Mouse (Mus musculus): Measurements from ENCODE around the gene Nup62. TPM values are rescaled to one million over a fixed set of nuclear protein-coding genes. Genes with fewer than 3 reads are reported as not detected.

Gene Nup62
- polyA plus RNA-seq, 1 experiment, result 36.7 TPM

DNA sequence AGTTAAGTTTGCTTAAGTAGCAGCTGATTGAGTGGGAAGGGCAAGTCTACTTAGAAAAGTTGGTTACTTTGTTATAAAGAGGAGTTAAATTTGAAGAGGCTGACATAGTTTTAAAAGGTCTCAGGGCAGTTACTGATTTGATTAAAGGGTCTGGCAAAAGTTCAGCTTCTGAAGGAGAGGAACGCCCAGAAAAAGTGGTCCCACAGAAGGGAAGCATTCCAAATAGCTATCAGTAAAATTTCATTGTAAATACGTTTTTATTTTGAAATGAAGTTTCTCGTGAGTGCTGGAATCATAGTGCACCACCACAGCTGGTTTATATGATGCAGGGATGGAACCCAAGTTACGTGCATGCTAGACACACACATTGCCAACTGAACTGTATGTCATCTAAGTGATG, 16.9 kb downstream of the Nup62 start:
- H3K27ac ChIP-seq (ENCODE audit: insufficient read depth, low read depth, low read length), result no peak overlapping the region
- TF ChIP-seq POLR2A (IDR thresholded peaks at IDR 0.05; ENCODE audit: borderline replicate concordance, low read depth, low read length) (no peak), CTCF (IDR thresholded peaks at IDR 0.05; ENCODE audit: low read depth, low read length) (no peak)
- H3K4me1 ChIP-seq (ENCODE audit: control insufficient read depth, insufficient read depth, low read length), result peaks cover 57% of the 10 kb centered on the region
- no peak overlapping the region for H3K4me3 ChIP-seq (ENCODE audit: insufficient read depth, low read length)

DNA sequence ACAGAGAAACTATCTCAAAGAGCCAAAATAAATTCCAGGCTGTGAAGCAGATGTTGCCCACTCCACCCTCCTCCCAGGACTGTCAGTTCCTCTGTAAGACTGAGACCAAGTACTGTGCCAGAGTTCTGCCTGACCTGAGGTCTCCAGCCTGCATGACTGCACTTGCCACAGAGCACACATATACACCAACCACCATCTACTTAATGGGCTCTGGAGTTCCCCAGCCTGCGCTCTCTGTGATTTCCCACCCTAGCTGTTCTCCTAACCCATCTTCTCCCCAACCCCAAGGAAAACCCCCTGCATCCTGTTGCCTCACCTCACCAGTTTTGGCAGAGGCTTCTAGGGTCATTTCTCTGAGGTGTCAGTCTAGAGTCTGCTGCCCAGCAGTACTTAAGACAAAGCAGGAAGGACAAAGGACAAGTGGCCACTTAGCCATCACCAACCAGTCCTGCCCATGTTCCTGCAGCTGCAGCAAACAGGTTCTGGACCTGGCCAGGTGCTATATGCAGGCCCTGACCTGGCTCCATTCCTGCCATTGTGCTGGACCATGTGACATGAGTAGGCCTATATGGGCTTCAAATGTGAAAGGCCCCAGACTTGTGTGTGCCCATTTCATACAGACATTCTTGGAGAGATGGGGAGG, 19.6 kb downstream of the Nup62 start:
- peak; percentile 13; the same call in 1 of the 2 replicates for TF ChIP-seq CTCF (IDR thresholded peaks at IDR 0.05; ENCODE audit: low read depth, low read length)
- no peak for TF ChIP-seq POLR2A (IDR thresholded peaks at IDR 0.05; ENCODE audit: borderline replicate concordance, low read depth, low read length)
- peaks cover 57% of the 10 kb centered on the region for H3K4me1 ChIP-seq (ENCODE audit: control insufficient read depth, insufficient read depth, low read length)

DNA sequence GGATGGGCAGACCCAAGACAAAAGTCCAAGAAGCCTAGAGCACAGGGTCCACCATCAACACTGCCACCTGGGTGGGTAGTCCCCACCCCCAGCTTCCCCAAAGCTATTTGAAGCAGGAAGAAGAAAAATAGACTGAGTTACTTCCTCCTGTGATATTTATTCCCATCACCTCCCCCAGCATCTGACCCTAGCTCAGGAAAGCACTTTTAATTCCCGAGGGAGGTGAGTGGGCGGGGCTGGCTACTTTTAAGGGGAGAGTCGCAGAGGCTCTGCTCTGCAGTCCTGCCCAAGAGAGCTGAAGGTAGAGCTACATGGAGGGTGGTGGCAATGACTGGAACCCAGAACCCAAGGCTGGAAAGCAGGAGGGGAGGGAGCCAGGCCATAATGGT, 20.1 kb downstream of the Nup62 start:
- Histone ChIP-seq H3K27ac (ENCODE audit: insufficient read depth, low read depth, low read length) (peak overlapping the region; percentile 80), H3K4me1 (ENCODE audit: control insufficient read depth, insufficient read depth, low read length) (peaks cover 54% of the 10 kb centered on the region), H3K4me3 (ENCODE audit: insufficient read depth, low read length) (peak overlapping the region; percentile 3; the same call in 1 of the 2 replicates)

More for the DNA sequence above, 19.6 kb downstream of the Nup62 start:
- H3K27ac ChIP-seq (ENCODE audit: insufficient read depth, low read depth, low read length), result peak overlapping the region; percentile 61
- no peak overlapping the region for H3K4me3 ChIP-seq (ENCODE audit: insufficient read depth, low read length)

DNA sequence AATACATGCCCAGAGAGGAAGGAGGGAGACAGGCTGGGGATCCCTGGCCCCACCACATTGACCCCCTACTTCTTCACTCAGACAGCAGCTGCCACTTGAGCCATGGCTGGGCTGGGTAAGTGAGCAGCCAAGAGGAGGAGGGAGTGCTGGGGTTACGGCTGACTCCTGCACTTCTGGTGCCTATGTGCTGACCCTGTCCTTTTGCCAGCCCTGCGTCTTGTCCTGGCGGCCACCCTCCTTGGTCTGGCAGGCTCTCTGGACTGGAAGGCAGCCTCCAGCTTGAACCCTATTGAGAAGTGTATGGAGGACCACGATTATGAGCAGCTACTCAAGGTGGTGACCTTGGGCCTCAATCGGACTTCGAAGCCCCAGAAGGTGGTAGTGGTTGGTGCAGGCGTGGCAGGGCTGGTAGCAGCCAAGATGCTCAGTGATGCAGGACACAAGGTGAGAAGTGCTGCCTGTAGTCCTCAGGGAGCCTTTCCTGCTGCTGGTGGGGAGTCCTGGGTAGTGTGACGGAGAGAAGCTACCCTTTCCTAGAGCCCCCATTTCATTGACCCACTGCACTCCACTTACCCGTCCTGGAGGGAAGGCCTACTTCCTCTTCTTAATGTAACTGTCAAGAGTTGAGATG, 20.6 kb downstream of the Nup62 start:
- peak overlapping the region; percentile 80 for H3K27ac ChIP-seq (ENCODE audit: insufficient read depth, low read depth, low read length)
- TF ChIP-seq CTCF (IDR thresholded peaks at IDR 0.05; ENCODE audit: low read depth, low read length) (no peak), POLR2A (IDR thresholded peaks at IDR 0.05; ENCODE audit: borderline replicate concordance, low read depth, low read length) (no peak)
- peak overlapping the region; percentile 3; the same call in 1 of the 2 replicates for H3K4me3 ChIP-seq (ENCODE audit: insufficient read depth, low read length)
- peaks cover 49% of the 10 kb centered on the region for H3K4me1 ChIP-seq (ENCODE audit: control insufficient read depth, insufficient read depth, low read length)

More for the DNA sequence above, 20.1 kb downstream of the Nup62 start:
- TF ChIP-seq CTCF (IDR thresholded peaks at IDR 0.05; ENCODE audit: low read depth, low read length) (no peak), POLR2A (IDR thresholded peaks at IDR 0.05; ENCODE audit: borderline replicate concordance, low read depth, low read length) (no peak)

DNA sequence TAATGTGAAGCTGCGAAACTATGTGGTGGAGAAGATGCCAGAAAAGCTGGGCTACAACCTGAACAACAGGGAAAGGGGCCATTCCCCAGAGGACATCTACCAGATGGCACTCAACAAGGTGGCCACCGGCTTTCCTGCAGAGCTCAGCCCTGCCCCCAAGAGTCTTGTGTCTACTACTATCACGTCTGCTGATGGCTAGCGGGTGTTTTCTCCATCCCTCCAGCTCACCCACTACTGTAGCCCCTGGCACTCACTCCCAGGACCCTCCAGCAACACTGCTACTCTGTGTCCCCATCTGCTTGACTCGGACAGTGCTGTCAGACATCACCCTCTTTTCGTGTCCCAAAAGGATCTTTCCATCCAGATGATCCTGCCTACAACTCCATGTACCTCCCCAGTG, 22.2 kb downstream of the Nup62 start:
- Histone ChIP-seq H3K4me1 (ENCODE audit: control insufficient read depth, insufficient read depth, low read length) (peaks cover 36% of the 10 kb centered on the region), H3K4me3 (ENCODE audit: insufficient read depth, low read length) (no peak overlapping the region), H3K27ac (ENCODE audit: insufficient read depth, low read depth, low read length) (no peak overlapping the region)
- TF ChIP-seq POLR2A (IDR thresholded peaks at IDR 0.05; ENCODE audit: borderline replicate concordance, low read depth, low read length) (no peak), CTCF (IDR thresholded peaks at IDR 0.05; ENCODE audit: low read depth, low read length) (no peak)

DNA sequence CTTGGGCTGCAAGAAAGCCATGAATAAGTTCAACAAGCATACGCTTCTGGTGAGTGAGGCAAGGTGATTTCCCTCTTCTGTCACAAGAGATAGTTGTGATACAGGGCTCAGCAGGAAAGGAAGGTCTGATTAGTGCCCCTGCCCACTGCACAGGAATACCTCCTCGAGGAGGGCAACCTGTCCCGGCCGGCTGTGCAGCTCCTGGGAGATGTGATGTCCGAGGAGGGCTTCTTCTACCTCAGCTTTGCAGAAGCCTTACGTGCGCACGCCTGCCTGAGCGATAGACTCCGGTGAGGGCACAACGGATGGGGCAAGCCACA, 23.2 kb downstream of the Nup62 start:
- no peak overlapping the region for H3K4me3 ChIP-seq (ENCODE audit: insufficient read depth, low read length)
- H3K4me1 ChIP-seq (ENCODE audit: control insufficient read depth, insufficient read depth, low read length), result peaks cover 31% of the 10 kb centered on the region
- TF ChIP-seq CTCF (IDR thresholded peaks at IDR 0.05; ENCODE audit: low read depth, low read length) (no peak), POLR2A (IDR thresholded peaks at IDR 0.05; ENCODE audit: borderline replicate concordance, low read depth, low read length) (no peak)
- H3K27ac ChIP-seq (ENCODE audit: insufficient read depth, low read depth, low read length), result no peak overlapping the region

DNA sequence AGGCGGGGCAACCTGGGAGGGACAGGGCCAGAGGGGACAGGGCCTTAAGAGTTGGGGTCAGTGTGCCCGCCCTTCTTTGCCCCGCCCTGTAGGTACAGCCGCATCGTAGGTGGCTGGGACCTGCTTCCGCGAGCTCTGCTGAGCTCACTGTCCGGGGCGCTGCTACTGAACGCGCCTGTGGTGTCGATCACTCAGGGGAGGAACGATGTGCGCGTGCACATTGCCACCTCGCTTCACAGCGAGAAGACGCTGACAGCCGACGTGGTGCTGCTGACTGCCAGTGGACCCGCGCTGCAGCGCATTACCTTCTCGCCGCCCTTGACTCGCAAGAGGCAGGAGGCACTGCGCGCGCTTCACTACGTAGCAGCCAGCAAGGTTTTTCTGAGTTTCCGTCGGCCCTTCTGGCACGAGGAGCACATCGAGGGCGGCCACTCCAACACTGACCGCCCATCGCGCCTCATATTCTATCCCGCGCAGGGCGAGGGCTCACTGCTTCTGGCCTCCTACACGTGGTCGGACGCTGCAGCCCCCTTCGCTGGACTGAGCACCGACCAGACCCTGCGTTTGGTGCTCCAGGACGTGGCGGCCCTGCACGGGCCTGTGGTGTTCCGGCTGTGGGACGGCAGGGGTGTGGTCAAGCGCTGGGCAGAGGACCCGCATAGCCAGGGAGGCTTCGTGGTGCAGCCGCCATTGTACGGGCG, 23.8 kb downstream of the Nup62 start:
- Histone ChIP-seq H3K27ac (ENCODE audit: insufficient read depth, low read depth, low read length) (no peak overlapping the region), H3K4me1 (ENCODE audit: control insufficient read depth, insufficient read depth, low read length) (peaks cover 27% of the 10 kb centered on the region), H3K4me3 (ENCODE audit: insufficient read depth, low read length) (no peak overlapping the region)
- TF ChIP-seq CTCF (IDR thresholded peaks at IDR 0.05; ENCODE audit: low read depth, low read length) (no peak), POLR2A (IDR thresholded peaks at IDR 0.05; ENCODE audit: borderline replicate concordance, low read depth, low read length) (no peak)

DNA sequence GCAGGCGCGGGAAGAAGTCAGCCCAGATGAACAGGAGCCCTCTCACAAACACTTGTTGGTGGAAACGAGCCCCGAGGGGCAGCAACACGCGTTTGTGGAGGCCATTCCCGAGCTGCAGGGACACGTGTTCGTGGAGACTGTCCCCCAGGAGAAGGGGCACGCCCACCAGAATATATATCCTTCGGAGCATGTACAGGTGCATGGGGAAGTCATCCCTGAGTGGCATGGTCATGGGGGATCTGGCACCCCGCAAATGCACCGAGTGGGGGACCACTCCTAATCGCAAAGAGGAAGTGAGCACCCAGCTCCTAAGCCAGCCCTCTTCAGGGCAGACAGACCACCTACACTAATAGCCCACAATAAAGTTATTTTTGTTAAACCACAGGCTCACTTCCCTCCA, 24.5 kb downstream of the Nup62 start:
- TF ChIP-seq CTCF (IDR thresholded peaks at IDR 0.05; ENCODE audit: low read depth, low read length) (no peak), POLR2A (IDR thresholded peaks at IDR 0.05; ENCODE audit: borderline replicate concordance, low read depth, low read length) (no peak)
- Histone ChIP-seq H3K4me3 (ENCODE audit: insufficient read depth, low read length) (no peak overlapping the region), H3K4me1 (ENCODE audit: control insufficient read depth, insufficient read depth, low read length) (peaks cover 19% of the 10 kb centered on the region), H3K27ac (ENCODE audit: insufficient read depth, low read depth, low read length) (no peak overlapping the region)

DNA sequence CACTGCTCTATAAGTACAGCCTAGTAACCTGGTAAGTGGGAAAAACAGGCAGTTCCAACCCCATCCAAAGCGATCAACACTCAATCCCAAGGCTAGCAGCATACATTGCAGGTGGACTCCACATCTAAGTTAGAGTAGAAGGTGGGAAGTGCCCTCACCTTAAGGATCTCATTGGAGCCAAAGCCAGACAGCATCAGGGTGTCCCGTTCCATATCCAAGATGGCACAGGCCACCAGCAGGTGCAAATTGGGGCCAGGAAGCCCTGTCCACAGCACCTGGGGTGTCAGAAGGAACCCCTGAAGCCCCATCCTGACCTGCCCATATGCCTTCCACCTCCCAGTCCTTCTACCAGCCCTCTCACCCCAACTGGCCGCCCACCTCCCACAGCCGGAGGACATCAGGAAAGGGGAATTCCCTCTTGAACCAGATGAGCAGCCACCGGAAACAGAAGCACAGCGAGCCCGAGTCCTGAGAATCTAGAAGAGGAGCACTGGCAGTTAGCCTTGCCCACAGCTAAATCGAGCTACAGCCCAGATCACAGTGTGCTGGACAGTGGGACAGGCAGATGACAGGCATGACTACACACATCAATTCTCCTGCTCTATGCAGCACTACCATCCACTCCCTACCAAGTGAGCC, 26.1 kb downstream of the Nup62 start:
- no peak overlapping the region for H3K4me3 ChIP-seq (ENCODE audit: insufficient read depth, low read length)
- no peak for TF ChIP-seq CTCF (IDR thresholded peaks at IDR 0.05; ENCODE audit: low read depth, low read length)
- no peak for TF ChIP-seq POLR2A (IDR thresholded peaks at IDR 0.05; ENCODE audit: borderline replicate concordance, low read depth, low read length)
- no peak overlapping the region for H3K27ac ChIP-seq (ENCODE audit: insufficient read depth, low read depth, low read length)

More for the DNA sequence above, 26.1 kb downstream of the Nup62 start:
- peaks cover 5% of the 10 kb centered on the region for H3K4me1 ChIP-seq (ENCODE audit: control insufficient read depth, insufficient read depth, low read length)
